Mouse (Mus musculus): ENCODE measurements at regions not wholly inside any gene's neighbourhood (a gene's known extent, or its start where the extent isn't known, plus 50 kb on each side); places are given as distances from the start of the nearest gene placed in this dataset.

GRCm38 (mm10) chr10:83946186-83947176 is 223.8 kb downstream of the 1500009L16Rik start:
- TF ChIP-seq CTCF (IDR thresholded peaks at IDR 0.05; ENCODE audit: low read depth, low read length): no peak
- TF ChIP-seq TAL1 (conservative IDR thresholded peaks at IDR 0.05; ENCODE audit: low read depth, low read length): no peak
- TF ChIP-seq GATA1 (IDR thresholded peaks at IDR 0.05; ENCODE audit: borderline replicate concordance, low read length): no peak
- TF ChIP-seq GATA2 (IDR thresholded peaks at IDR 0.05; ENCODE audit: borderline replicate concordance, low read depth, low read length): no peak
- TF ChIP-seq POLR2AphosphoS5 (IDR thresholded peaks at IDR 0.05; ENCODE audit: insufficient replicate concordance, low read depth, low read length): no peak

Data from G1E (cell line).